Mouse (Mus musculus): ENCODE data around the gene Tmeff1. TPM values are rescaled to one million over a fixed set of nuclear protein-coding genes. Genes with fewer than 3 reads are reported as not detected.

Gene Tmeff1
- polyA plus RNA-seq, 1 experiment from 2014 or later = 72.2 TPM

DNA sequence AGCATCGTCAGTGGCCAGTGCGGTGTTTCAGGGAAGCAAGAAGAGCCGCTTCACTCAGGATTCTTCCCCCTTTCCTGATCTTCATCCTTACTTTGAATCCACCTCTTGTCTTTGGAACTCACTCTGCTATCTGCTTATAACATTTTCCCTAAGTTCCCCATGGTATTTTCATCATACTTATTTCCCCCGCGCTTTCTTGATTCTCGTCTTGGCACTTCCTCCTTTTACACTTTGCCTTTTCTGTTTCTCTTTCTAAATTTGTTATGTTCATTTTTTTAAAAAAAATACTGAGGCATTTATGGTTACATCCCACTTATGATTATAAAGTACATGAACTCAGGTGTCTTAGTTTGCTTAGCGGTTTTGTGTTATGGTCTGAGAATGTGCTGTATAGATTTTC lies 7.9 kb downstream of the Tmeff1 start:
- H3K36me3 ChIP-seq (ENCODE audit: control insufficient read depth, insufficient read depth, low read length) = peaks cover under 1% of the 10 kb centered on the region; the same call in 1 of the 2 replicates
- peaks cover 7% of the 10 kb centered on the region; the same call in 1 of the 2 replicates for H3K4me1 ChIP-seq (ENCODE audit: control insufficient read depth, insufficient read depth, low read depth, low read length)
- no peaks in the 10 kb centered on the region for H3K27me3 ChIP-seq (replicated peaks; ENCODE audit: control insufficient read depth, insufficient read depth, low read length)
- no peak overlapping the region for H3K9ac ChIP-seq (ENCODE audit: low read depth, low read length)
- H3K4me2 ChIP-seq (ENCODE audit: low read length) = no peak overlapping the region
- no peak overlapping the region for H3K27ac ChIP-seq (ENCODE audit: low read depth, low read length)
- no peak for ATAC-seq
- no peaks in the 10 kb centered on the region for H3K9me3 ChIP-seq (ENCODE audit: control insufficient read depth, low read length)
- WGBS = 95% methylated on average over 7 of the region's 7 CpGs
- H3K4me3 ChIP-seq (ENCODE audit: low read length) = no peak overlapping the region

DNA sequence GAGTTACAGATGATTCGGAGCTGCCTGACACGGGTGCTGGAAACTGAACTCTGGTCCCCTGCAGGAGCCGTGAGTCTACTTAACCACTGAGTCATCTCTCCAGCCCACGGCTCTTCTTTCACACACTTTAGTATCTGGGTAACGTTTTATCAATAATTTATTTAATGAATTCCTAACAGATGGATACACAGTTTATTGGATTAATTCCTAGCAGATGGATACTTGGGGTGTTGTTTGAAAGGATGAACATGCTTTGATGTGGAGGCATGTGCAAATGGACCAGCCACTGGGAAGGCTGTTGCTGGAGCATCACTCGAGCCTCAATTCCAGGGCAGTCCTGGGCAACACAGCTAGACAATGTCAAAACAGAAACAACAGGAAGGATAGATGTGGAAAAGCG lies 11.1 kb downstream of the Tmeff1 start:
- WGBS = 92% methylated on average over 7 of the region's 7 CpGs

DNA sequence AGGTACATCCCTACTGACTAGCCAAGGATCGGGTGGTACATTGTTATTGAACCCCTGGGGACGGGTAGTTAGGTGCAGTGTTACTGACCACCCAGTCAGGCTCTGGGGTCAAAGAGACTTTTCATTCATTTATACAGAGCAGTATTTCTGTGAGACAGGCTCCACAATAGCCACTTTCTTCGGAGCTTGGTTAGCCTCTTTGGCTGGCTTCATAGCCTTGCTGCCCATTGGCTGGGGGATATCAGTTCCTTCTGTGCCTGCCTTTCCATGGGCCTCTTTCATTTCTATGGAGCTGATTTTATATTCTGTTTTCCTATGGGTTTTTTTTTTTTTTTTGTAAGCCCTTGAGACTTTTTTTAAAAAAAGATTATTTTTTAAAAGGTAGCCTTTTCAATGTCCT lies 20.7 kb downstream of the Tmeff1 start:
- H3K4me1 ChIP-seq (ENCODE audit: control insufficient read depth, insufficient read depth, low read depth, low read length) = no peaks in the 10 kb centered on the region; the same call in 1 of the 2 replicates
- H3K9me3 ChIP-seq (ENCODE audit: control insufficient read depth, low read length) = no peaks in the 10 kb centered on the region
- no peak for ATAC-seq
- 49% methylated on average over 3 of the region's 3 CpGs for WGBS
- H3K27ac ChIP-seq (ENCODE audit: low read depth, low read length) = no peak overlapping the region
- H3K9ac ChIP-seq (ENCODE audit: low read depth, low read length) = no peak overlapping the region
- H3K4me2 ChIP-seq (ENCODE audit: low read length) = no peak overlapping the region
- no peaks in the 10 kb centered on the region for H3K27me3 ChIP-seq (replicated peaks; ENCODE audit: control insufficient read depth, insufficient read depth, low read length)
- H3K36me3 ChIP-seq (ENCODE audit: control insufficient read depth, insufficient read depth, low read length) = peaks cover 3% of the 10 kb centered on the region; the same call in 1 of the 2 replicates
- H3K4me3 ChIP-seq (ENCODE audit: low read length) = no peak overlapping the region

More for the DNA sequence above, 11.1 kb downstream of the Tmeff1 start:
- no peak overlapping the region for H3K4me2 ChIP-seq (ENCODE audit: low read length)
- H3K27me3 ChIP-seq (replicated peaks; ENCODE audit: control insufficient read depth, insufficient read depth, low read length) = no peaks in the 10 kb centered on the region
- H3K36me3 ChIP-seq (ENCODE audit: control insufficient read depth, insufficient read depth, low read length) = no peaks in the 10 kb centered on the region
- H3K9ac ChIP-seq (ENCODE audit: low read depth, low read length) = no peak overlapping the region
- no peak overlapping the region for H3K27ac ChIP-seq (ENCODE audit: low read depth, low read length)
- ATAC-seq = no peak
- peaks cover 4% of the 10 kb centered on the region for H3K4me1 ChIP-seq (ENCODE audit: control insufficient read depth, insufficient read depth, low read depth, low read length)
- no peaks in the 10 kb centered on the region for H3K9me3 ChIP-seq (ENCODE audit: control insufficient read depth, low read length)
- no peak overlapping the region for H3K4me3 ChIP-seq (ENCODE audit: low read length)

GRCm38 (mm10) chr4:48609485-48609884 lies 24.5 kb downstream of the Tmeff1 start:
- no peak overlapping the region for H3K4me3 ChIP-seq (ENCODE audit: low read length)
- no peaks in the 10 kb centered on the region for H3K27me3 ChIP-seq (replicated peaks; ENCODE audit: control insufficient read depth, insufficient read depth, low read length)
- WGBS = 92% methylated on average over 9 of the region's 9 CpGs
- peaks cover 8% of the 10 kb centered on the region for H3K36me3 ChIP-seq (ENCODE audit: control insufficient read depth, insufficient read depth, low read length)
- H3K9ac ChIP-seq (ENCODE audit: low read depth, low read length) = no peak overlapping the region
- H3K9me3 ChIP-seq (ENCODE audit: control insufficient read depth, low read length) = no peaks in the 10 kb centered on the region
- ATAC-seq = no peak
- H3K4me1 ChIP-seq (ENCODE audit: control insufficient read depth, insufficient read depth, low read depth, low read length) = no peaks in the 10 kb centered on the region
- no peak overlapping the region for H3K4me2 ChIP-seq (ENCODE audit: low read length)
- H3K27ac ChIP-seq (ENCODE audit: low read depth, low read length) = no peak overlapping the region

- ATAC-seq = no peak
- no peak overlapping the region for H3K9ac ChIP-seq (ENCODE audit: low read depth, low read length)
- 87% methylated on average over 6 of the region's 6 CpGs for WGBS
- H3K36me3 ChIP-seq (ENCODE audit: control insufficient read depth, insufficient read depth, low read length) = peaks cover 8% of the 10 kb centered on the region
- H3K4me2 ChIP-seq (ENCODE audit: low read length) = no peak overlapping the region
- no peaks in the 10 kb centered on the region for H3K27me3 ChIP-seq (replicated peaks; ENCODE audit: control insufficient read depth, insufficient read depth, low read length)
- no peaks in the 10 kb centered on the region for H3K4me1 ChIP-seq (ENCODE audit: control insufficient read depth, insufficient read depth, low read depth, low read length)
- H3K9me3 ChIP-seq (ENCODE audit: control insufficient read depth, low read length) = no peaks in the 10 kb centered on the region
- H3K4me3 ChIP-seq (ENCODE audit: low read length) = no peak overlapping the region
- no peak overlapping the region for H3K27ac ChIP-seq (ENCODE audit: low read depth, low read length)
Observed at GRCm38 (mm10) chr4:48610251-48610650, 25.3 kb downstream of the Tmeff1 start.

- Histone ChIP-seq H3K27ac (ENCODE audit: low read depth, low read length) (no peak overlapping the region), H3K36me3 (ENCODE audit: control insufficient read depth, insufficient read depth, low read length) (peaks cover 15% of the 10 kb centered on the region), H3K4me1 (ENCODE audit: control insufficient read depth, insufficient read depth, low read depth, low read length) (no peaks in the 10 kb centered on the region), H3K4me3 (ENCODE audit: low read length) (no peak overlapping the region), H3K9ac (ENCODE audit: low read depth, low read length) (no peak overlapping the region), H3K4me2 (ENCODE audit: low read length) (no peak overlapping the region), H3K27me3 (replicated peaks; ENCODE audit: control insufficient read depth, insufficient read depth, low read length) (no peaks in the 10 kb centered on the region), H3K9me3 (ENCODE audit: control insufficient read depth, low read length) (no peaks in the 10 kb centered on the region)
- no peak for ATAC-seq
- 88% methylated on average over 4 of the region's 4 CpGs for WGBS
Observed at GRCm38 (mm10) chr4:48615483-48615882, 30.5 kb downstream of the Tmeff1 start.

GRCm38 (mm10) chr4:48617201-48617600 lies 32.2 kb downstream of the Tmeff1 start:
- WGBS = 96% methylated on average over 15 of the region's 15 CpGs
- H3K27ac ChIP-seq (ENCODE audit: low read depth, low read length) = no peak overlapping the region
- H3K9ac ChIP-seq (ENCODE audit: low read depth, low read length) = no peak overlapping the region
- no peak overlapping the region for H3K4me3 ChIP-seq (ENCODE audit: low read length)
- no peaks in the 10 kb centered on the region for H3K4me1 ChIP-seq (ENCODE audit: control insufficient read depth, insufficient read depth, low read depth, low read length)
- H3K36me3 ChIP-seq (ENCODE audit: control insufficient read depth, insufficient read depth, low read length) = peaks cover 14% of the 10 kb centered on the region
- H3K9me3 ChIP-seq (ENCODE audit: control insufficient read depth, low read length) = no peaks in the 10 kb centered on the region
- ATAC-seq = no peak
- H3K27me3 ChIP-seq (replicated peaks; ENCODE audit: control insufficient read depth, insufficient read depth, low read length) = no peaks in the 10 kb centered on the region
- H3K4me2 ChIP-seq (ENCODE audit: low read length) = no peak overlapping the region

- ATAC-seq = no peak
- no peak overlapping the region for H3K4me3 ChIP-seq (ENCODE audit: low read length)
- H3K36me3 ChIP-seq (ENCODE audit: control insufficient read depth, insufficient read depth, low read length) = peaks cover 14% of the 10 kb centered on the region
- no peak overlapping the region for H3K27ac ChIP-seq (ENCODE audit: low read depth, low read length)
- no peak overlapping the region for H3K4me2 ChIP-seq (ENCODE audit: low read length)
- H3K27me3 ChIP-seq (replicated peaks; ENCODE audit: control insufficient read depth, insufficient read depth, low read length) = no peaks in the 10 kb centered on the region
- no peaks in the 10 kb centered on the region for H3K4me1 ChIP-seq (ENCODE audit: control insufficient read depth, insufficient read depth, low read depth, low read length)
- WGBS = 91% methylated on average over 5 of the region's 6 CpGs
- H3K9ac ChIP-seq (ENCODE audit: low read depth, low read length) = no peak overlapping the region
- H3K9me3 ChIP-seq (ENCODE audit: control insufficient read depth, low read length) = no peaks in the 10 kb centered on the region
Observed at GRCm38 (mm10) chr4:48620121-48620520, 35.1 kb downstream of the Tmeff1 start.

GRCm38 (mm10) chr4:48622246-48622645 lies 37.3 kb downstream of the Tmeff1 start:
- Histone ChIP-seq H3K4me1 (ENCODE audit: control insufficient read depth, insufficient read depth, low read depth, low read length) (no peaks in the 10 kb centered on the region), H3K27ac (ENCODE audit: low read depth, low read length) (no peak overlapping the region), H3K4me3 (ENCODE audit: low read length) (no peak overlapping the region), H3K9ac (ENCODE audit: low read depth, low read length) (no peak overlapping the region), H3K27me3 (replicated peaks; ENCODE audit: control insufficient read depth, insufficient read depth, low read length) (no peaks in the 10 kb centered on the region), H3K4me2 (ENCODE audit: low read length) (no peak overlapping the region), H3K9me3 (ENCODE audit: control insufficient read depth, low read length) (no peaks in the 10 kb centered on the region), H3K36me3 (ENCODE audit: control insufficient read depth, insufficient read depth, low read length) (peaks cover 5% of the 10 kb centered on the region)
- no peak for ATAC-seq
- 97% methylated on average over 6 of the region's 6 CpGs for WGBS

DNA sequence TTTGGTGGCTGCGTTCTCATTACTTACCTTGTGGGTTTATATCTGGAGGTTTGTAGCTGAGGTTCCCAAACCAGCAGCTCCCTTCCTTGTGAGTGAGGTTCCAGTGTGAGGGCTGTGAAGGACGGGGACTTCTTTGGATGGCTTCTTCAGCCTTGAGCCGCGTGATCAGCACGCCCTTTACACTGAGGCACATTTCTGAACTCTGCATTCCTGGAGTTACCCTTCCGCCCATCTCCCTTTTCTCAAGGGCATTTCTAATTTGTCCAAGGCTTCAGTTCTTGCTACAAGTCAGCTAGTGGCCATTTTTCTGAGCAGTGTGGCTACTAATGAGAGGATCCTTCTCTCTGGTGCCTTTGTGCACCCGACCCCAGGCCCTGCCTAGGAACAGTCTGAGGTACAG lies 38.0 kb downstream of the Tmeff1 start:
- ATAC-seq = no peak
- WGBS = 95% methylated on average over 7 of the region's 7 CpGs

More for the DNA sequence above, 38.0 kb downstream of the Tmeff1 start:
- Histone ChIP-seq H3K36me3 (ENCODE audit: control insufficient read depth, insufficient read depth, low read length) (peaks cover 4% of the 10 kb centered on the region; the same call in 1 of the 2 replicates), H3K4me1 (ENCODE audit: control insufficient read depth, insufficient read depth, low read depth, low read length) (no peaks in the 10 kb centered on the region), H3K4me3 (ENCODE audit: low read length) (no peak overlapping the region), H3K27me3 (replicated peaks; ENCODE audit: control insufficient read depth, insufficient read depth, low read length) (no peaks in the 10 kb centered on the region), H3K9ac (ENCODE audit: low read depth, low read length) (no peak overlapping the region), H3K9me3 (ENCODE audit: control insufficient read depth, low read length) (no peaks in the 10 kb centered on the region), H3K4me2 (ENCODE audit: low read length) (no peak overlapping the region), H3K27ac (ENCODE audit: low read depth, low read length) (no peak overlapping the region)
